Mouse (Mus musculus): ENCODE measurements around the gene Prkci. TPM values are rescaled to one million over a fixed set of nuclear protein-coding genes. Genes with fewer than 3 reads are reported as not detected.

Prkci gene
- polyA plus RNA-seq, 1 experiment = 0.10 TPM

- H3K9me3 ChIP-seq (ENCODE audit: control insufficient read depth, low read length) = no peaks in the 10 kb centered on the region
- H3K4me1 ChIP-seq (ENCODE audit: control insufficient read depth) = peaks cover 6% of the 10 kb centered on the region
- peaks cover 4% of the 10 kb centered on the region for H3K36me3 ChIP-seq (ENCODE audit: control insufficient read depth)
- no peaks in the 10 kb centered on the region for H3K27me3 ChIP-seq (ENCODE audit: control insufficient read depth)
- TF ChIP-seq TAL1 (IDR thresholded peaks at IDR 0.05; ENCODE audit: low read length) (no peak), GATA1 (IDR thresholded peaks at IDR 0.05; ENCODE audit: low read length) (no peak)
- H3K4me3 ChIP-seq (replicated peaks) = no peak overlapping the region
These were observed 56.2 kb downstream of the Prkci start for GRCm38 (mm10) chr3:31051730-31052129.

DNA sequence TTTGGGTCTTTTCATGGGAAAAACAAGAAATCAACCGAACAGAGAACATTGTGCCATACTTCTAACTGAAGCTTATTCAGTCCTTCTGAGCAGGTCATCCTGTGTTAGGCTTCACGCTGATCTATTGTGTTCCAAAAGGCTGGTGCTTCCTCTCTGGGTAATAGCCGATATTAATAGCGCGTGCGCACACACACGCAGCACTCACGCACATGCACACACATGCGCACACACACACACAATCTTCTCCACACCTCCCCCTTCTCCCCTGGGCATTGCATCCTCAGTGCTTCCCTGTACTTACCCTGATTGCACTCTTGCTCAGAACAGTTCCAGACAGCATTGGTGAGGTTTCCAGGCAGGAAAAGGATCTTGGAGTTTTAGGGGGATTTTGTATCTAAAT lies 57.6 kb downstream of the Prkci start:
- H3K36me3 ChIP-seq (ENCODE audit: control insufficient read depth) = peaks cover 4% of the 10 kb centered on the region
- no peaks in the 10 kb centered on the region for H3K9me3 ChIP-seq (ENCODE audit: control insufficient read depth, low read length)
- no peak overlapping the region for H3K4me3 ChIP-seq (replicated peaks)
- H3K27me3 ChIP-seq (ENCODE audit: control insufficient read depth) = no peaks in the 10 kb centered on the region
- peaks cover 13% of the 10 kb centered on the region for H3K4me1 ChIP-seq (ENCODE audit: control insufficient read depth)
- TF ChIP-seq TAL1 (IDR thresholded peaks at IDR 0.05; ENCODE audit: low read length) (no peak), GATA1 (IDR thresholded peaks at IDR 0.05; ENCODE audit: low read length) (no peak)

- H3K9me3 ChIP-seq (ENCODE audit: control insufficient read depth, low read length) = no peaks in the 10 kb centered on the region
- no peak for TF ChIP-seq TAL1 (IDR thresholded peaks at IDR 0.05; ENCODE audit: low read length)
- no peak for TF ChIP-seq GATA1 (IDR thresholded peaks at IDR 0.05; ENCODE audit: low read length)
- no peak overlapping the region for H3K4me3 ChIP-seq (replicated peaks)
- H3K36me3 ChIP-seq (ENCODE audit: control insufficient read depth) = peaks cover 4% of the 10 kb centered on the region
- H3K4me1 ChIP-seq (ENCODE audit: control insufficient read depth) = peaks cover 13% of the 10 kb centered on the region
- no peaks in the 10 kb centered on the region for H3K27me3 ChIP-seq (ENCODE audit: control insufficient read depth)
These were observed 59.3 kb downstream of the Prkci start for GRCm38 (mm10) chr3:31054888-31055287.

DNA sequence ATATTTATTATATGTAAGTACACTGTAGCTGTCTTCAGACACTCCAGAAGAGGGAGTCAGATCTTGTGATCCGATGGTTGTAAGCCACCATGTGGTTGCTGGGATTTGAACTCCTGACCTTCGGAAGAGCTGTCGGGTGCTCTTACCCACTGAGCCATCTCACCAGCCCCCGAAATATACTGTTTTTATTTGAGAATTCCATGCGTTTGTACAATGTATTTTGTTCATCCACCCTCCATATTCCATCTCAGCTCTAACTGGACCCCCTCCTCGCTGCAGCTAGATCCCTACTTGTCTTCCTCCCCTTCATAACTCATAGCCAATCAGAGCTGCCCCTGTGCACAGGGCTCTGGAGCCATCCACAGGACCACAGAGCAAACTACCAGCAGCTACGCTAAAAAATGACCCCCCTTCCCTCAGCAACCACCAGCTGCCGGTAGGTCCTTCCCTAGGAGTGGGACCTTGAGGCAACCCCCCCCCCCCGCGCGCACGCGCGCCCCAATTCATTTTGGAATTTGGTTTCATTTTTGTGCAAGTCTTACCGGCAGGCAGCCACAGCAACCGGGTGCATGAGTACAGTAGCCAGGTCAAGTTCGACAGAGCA lies 60.6 kb downstream of the Prkci start:
- Histone ChIP-seq H3K36me3 (ENCODE audit: control insufficient read depth) (peaks cover 2% of the 10 kb centered on the region), H3K4me1 (ENCODE audit: control insufficient read depth) (peaks cover 17% of the 10 kb centered on the region), H3K27me3 (ENCODE audit: control insufficient read depth) (peaks cover under 1% of the 10 kb centered on the region; the same call in 1 of the 2 replicates), H3K4me3 (replicated peaks) (peak overlapping the region; percentile 71), H3K9me3 (ENCODE audit: control insufficient read depth, low read length) (no peaks in the 10 kb centered on the region)
- TF ChIP-seq TAL1 (IDR thresholded peaks at IDR 0.05; ENCODE audit: low read length) (no peak), GATA1 (IDR thresholded peaks at IDR 0.05; ENCODE audit: low read length) (no peak)

- H3K36me3 ChIP-seq (ENCODE audit: control insufficient read depth) = no peaks in the 10 kb centered on the region
These were observed 61.4 kb downstream of the Prkci start for GRCm38 (mm10) chr3:31056651-31057627.

GRCm38 (mm10) chr3:31060745-31061102 lies 65.2 kb downstream of the Prkci start:
- no peaks in the 10 kb centered on the region for H3K36me3 ChIP-seq (ENCODE audit: control insufficient read depth)
- no peak overlapping the region for H3K4me3 ChIP-seq (replicated peaks)
- peaks cover 3% of the 10 kb centered on the region; the same call in 1 of the 2 replicates for H3K27me3 ChIP-seq (ENCODE audit: control insufficient read depth)
- H3K4me1 ChIP-seq (ENCODE audit: control insufficient read depth) = peaks cover 21% of the 10 kb centered on the region
- TF ChIP-seq TAL1 (IDR thresholded peaks at IDR 0.05; ENCODE audit: low read length) = no peak
- TF ChIP-seq GATA1 (IDR thresholded peaks at IDR 0.05; ENCODE audit: low read length) = no peak
- H3K9me3 ChIP-seq (ENCODE audit: control insufficient read depth, low read length) = no peaks in the 10 kb centered on the region

More at GRCm38 (mm10) chr3:31056651-31057627, 61.4 kb downstream of the Prkci start:
- no peak for TF ChIP-seq TAL1 (IDR thresholded peaks at IDR 0.05; ENCODE audit: low read length)
- TF ChIP-seq GATA1 (IDR thresholded peaks at IDR 0.05; ENCODE audit: low read length) = no peak
- Histone ChIP-seq H3K27me3 (ENCODE audit: control insufficient read depth) (peaks cover 3% of the 10 kb centered on the region; the same call in 1 of the 2 replicates), H3K4me1 (ENCODE audit: control insufficient read depth) (peaks cover 21% of the 10 kb centered on the region), H3K4me3 (replicated peaks) (peak overlapping the region; percentile 71), H3K9me3 (ENCODE audit: control insufficient read depth, low read length) (no peaks in the 10 kb centered on the region)

DNA sequence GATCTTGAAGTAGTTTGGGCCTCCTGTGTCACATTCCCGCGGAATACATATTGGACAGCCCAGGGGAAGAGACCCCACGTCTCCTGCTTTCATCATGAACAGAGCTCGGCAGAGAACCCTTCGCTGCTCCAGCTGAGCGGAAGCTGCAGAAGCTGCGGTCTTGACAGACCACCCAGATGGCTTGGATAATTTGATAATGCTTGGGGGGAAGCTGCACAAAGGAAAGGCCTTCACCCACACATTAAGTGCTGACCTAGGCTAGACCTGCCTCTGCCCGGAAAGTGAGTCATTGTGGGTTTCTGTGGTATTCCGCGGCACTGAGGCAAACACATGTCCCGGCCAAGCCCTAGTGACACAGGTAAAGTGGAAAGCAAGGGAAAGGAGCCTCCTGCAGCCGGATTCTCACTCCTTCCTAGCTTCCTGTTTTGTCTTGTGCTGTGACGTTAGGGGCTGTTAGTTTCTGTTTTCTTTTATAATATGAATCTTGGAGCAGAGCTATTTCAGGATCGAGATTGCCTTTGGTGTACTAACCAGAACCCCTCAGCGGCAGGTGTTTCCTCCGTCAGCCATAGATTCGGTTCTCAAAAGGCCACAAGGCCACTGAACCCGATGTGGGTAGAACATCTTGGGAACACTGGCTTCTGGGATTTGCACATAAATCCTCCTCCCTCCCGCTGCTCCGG lies 65.7 kb downstream of the Prkci start:
- Histone ChIP-seq H3K27me3 (ENCODE audit: control insufficient read depth) (peaks cover 3% of the 10 kb centered on the region; the same call in 1 of the 2 replicates), H3K9me3 (ENCODE audit: control insufficient read depth, low read length) (no peaks in the 10 kb centered on the region), H3K4me1 (ENCODE audit: control insufficient read depth) (peaks cover 18% of the 10 kb centered on the region), H3K36me3 (ENCODE audit: control insufficient read depth) (no peaks in the 10 kb centered on the region), H3K4me3 (replicated peaks) (peak overlapping the region; percentile 16)
- TF ChIP-seq GATA1 (IDR thresholded peaks at IDR 0.05; ENCODE audit: low read length) (no peak), TAL1 (IDR thresholded peaks at IDR 0.05; ENCODE audit: low read length) (no peak)

GRCm38 (mm10) chr3:31061786-31062120 lies 66.2 kb downstream of the Prkci start:
- H3K36me3 ChIP-seq (ENCODE audit: control insufficient read depth) = no peaks in the 10 kb centered on the region
- H3K27me3 ChIP-seq (ENCODE audit: control insufficient read depth) = peaks cover 3% of the 10 kb centered on the region; the same call in 1 of the 2 replicates
- H3K4me3 ChIP-seq (replicated peaks) = no peak overlapping the region
- H3K4me1 ChIP-seq (ENCODE audit: control insufficient read depth) = peaks cover 14% of the 10 kb centered on the region
- no peaks in the 10 kb centered on the region for H3K9me3 ChIP-seq (ENCODE audit: control insufficient read depth, low read length)
- TF ChIP-seq TAL1 (IDR thresholded peaks at IDR 0.05; ENCODE audit: low read length) = no peak
- TF ChIP-seq GATA1 (IDR thresholded peaks at IDR 0.05; ENCODE audit: low read length) = no peak

DNA sequence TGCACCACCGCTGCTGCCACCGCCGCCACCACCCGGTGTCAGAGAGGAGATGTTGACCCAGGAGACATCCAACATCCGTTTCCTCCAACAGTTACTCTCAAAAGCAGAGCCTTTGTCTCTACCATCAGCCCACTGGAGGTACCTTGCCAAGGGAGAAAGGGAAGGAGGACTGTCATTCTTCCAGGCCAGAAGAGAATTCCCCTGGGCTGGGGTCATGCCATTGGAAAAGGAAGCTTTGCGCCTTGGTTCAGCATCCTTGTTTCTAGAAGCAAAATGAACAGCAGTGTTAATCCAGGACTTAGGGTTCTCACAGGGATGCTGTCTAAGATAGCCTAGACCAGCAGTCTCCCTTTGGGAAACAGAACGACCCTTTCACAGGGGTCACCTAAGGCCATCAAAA lies 66.8 kb downstream of the Prkci start:
- H3K36me3 ChIP-seq (ENCODE audit: control insufficient read depth) = no peaks in the 10 kb centered on the region
- no peaks in the 10 kb centered on the region for H3K9me3 ChIP-seq (ENCODE audit: control insufficient read depth, low read length)
- H3K4me1 ChIP-seq (ENCODE audit: control insufficient read depth) = peaks cover 9% of the 10 kb centered on the region
- H3K27me3 ChIP-seq (ENCODE audit: control insufficient read depth) = peaks cover 3% of the 10 kb centered on the region; the same call in 1 of the 2 replicates
- H3K4me3 ChIP-seq (replicated peaks) = no peak overlapping the region
- TF ChIP-seq GATA1 (IDR thresholded peaks at IDR 0.05; ENCODE audit: low read length) = no peak
- no peak for TF ChIP-seq TAL1 (IDR thresholded peaks at IDR 0.05; ENCODE audit: low read length)

Data from erythroblast, embryonic 14.5 days (primary cell).